Mouse (Mus musculus) neutrophil, adult 59 days (primary cell): ENCODE measurements around the gene Cobll1. TPM values are rescaled to one million over a fixed set of nuclear protein-coding genes. Genes with fewer than 3 reads are reported as not detected.

ENCODE experiments used
- total RNA-seq, 2 experiments: library from RNA; stranded (reverse); gene quantifications; 1 replicate in 1 of 2; 2 replicates in 1 of 2; pipeline ENCODE4 v1.2.4; 2023

The Cobll1 gene
- under 1 TPM; 0.51 to 0.88 TPM for total RNA-seq

DNA sequence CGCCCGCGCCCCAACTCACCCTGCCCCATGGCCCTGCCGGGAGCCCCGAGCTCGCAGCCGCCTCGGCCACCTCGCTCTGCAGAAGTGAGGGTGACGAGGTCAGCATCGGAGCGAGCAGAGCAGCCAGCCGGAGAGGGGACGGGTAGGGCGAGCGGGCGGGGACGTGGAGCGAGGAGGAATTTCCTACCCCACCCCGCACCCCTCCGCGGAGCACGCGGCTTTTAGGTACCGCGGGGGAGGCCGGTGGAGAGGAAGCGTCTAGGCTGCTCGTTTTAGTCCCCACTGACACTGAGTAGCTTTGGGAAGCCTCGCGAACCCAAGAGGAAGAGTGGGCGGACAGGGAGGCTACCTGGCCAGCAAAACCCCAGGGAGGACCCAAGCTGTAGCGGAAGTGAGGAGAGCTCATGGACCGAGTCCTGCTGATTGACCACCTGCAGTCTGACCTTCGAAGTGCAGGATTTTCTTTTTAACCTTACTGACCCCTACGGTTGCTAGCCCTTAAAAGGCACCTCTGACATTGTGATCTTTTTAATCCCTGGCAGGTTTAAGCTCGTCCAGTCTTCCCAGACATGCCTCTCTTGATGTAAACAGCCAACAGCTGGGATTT, at the start of gene Cobll1:
Gene Cobll1 (minus strand): TSS at position 440 of the 607 bp plus-strand sequence.

Other genes starting within 250 kb of the Cobll1 start
- 1 to 10 TPM; 2.1 to 2.7 TPM for gene Grb14, start 214.4 kb downstream of the Cobll1 start, total RNA-seq
- gene Slc38a11, start 124.6 kb upstream of the Cobll1 start, total RNA-seq, result not detected